Mouse (Mus musculus): ENCODE data around the gene Lhx2. TPM values are rescaled to one million over a fixed set of nuclear protein-coding genes. Genes with fewer than 3 reads are reported as not detected.

Lhx2 gene
- total RNA-seq, 2 experiments from 2014 or later, result 0.15 TPM; not detected in 1

DNA sequence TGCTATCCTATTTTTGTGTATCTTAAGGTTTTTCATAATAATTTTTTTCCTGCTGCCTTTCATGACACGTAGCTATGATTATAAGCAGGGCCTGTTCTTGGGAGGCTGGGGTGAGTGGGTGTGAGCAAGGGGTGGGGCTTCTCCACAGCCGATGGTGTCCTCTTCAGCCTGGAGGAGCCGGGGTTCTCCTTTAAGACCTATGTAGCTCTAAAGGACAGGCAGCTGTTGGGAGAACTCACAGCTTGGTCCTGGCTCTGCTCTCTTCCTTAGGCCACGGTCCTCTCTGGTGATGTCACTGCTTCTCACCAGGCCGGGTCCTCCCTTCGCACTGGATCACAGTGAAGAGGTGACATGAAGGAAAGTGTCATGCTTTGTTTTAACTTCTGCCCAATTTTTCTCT, 58.8 kb downstream of the Lhx2 start:
- intact Hi-C loops (cut with DNase I), result no loop called here
- DNase-seq, result no peak

DNA sequence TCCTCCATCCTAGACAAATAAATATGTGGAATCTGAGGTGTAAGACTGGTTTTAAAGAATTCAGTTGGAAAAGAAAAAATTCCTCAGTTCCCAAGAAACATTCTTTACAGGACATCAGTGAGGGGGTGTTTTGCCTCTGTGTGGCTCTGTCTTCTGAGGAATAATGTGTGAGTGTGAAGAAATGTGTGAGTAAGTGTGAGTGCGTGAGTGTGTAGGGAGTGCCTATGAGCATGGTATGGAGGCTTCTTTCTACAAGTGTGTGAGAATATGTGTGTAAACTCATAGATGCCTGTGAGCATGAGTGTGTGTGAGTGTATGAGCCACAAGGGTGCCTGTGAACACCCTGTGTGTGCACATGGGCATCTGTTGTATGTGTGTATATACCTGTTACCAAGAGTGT, 63.5 kb downstream of the Lhx2 start:
- intact Hi-C loops (cut with DNase I), result no loop called here
- no peak for DNase-seq

DNA sequence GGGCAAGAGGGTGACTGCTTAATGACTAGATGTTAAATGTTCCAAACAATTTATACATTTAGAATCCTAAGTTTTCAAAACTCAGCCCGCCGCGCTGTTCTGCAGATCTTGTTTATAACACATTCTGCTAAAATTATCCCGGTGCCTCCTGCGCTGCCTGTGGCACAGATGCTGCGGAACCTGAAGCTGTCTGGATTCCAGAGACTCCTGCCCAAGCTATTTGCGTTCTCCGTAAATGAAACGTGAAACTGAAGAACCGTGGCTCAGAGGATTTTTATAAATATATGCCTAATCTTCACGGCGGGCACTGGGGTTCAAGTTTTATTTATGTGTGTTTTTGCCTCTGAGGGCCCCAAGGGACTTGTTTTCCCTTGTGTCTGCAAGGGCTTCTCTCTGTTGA, 64.2 kb downstream of the Lhx2 start:
- intact Hi-C loops (cut with DNase I), result no loop called here
- no peak for DNase-seq

- intact Hi-C loops (cut with DNase I), result no loop called here
- no peak for DNase-seq
These were observed 65.0 kb downstream of the Lhx2 start for GRCm38 (mm10) chr2:38404007-38404596.

DNA sequence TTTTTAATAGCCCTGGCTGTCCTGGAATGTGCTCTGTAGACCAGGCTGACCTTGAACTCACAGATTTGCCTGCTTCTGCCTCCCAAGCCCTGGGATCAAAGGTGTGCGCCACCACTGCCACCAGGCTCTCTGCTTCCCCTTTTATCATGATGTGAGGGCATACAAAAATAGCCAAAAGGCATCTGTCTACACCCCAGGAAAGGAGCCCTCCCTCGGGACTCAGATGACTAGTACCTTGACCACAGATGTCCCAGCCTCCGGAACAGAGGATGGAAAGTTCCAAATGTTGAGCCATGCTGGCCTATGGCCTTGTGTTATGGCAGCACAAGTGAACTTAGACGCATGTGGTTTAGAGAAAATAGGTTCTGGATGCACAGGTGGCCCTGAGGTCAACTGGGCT, 66.3 kb downstream of the Lhx2 start:
- intact Hi-C loops (cut with DNase I), result no loop called here
- no peak for DNase-seq

DNA sequence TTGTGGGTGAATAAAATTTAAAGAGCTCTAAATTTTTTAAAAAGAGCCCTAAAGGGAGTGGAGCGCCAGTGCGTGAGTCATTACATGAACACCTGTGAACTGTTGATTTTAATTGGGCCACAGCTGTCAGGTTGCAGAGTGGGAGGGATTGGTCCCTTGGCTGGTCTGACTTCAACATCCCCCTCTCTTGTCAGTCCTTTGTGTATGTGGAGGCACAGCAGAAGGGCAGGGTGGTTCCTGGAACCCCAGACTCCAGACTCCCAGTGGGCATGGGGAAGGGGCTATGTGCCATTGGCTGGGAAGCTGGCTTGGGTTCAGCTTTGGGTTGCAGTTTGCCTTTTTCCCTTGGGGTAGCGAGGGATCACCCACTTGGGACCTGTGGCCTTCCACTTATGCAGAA, 70.2 kb downstream of the Lhx2 start:
- intact Hi-C loops (cut with DNase I), result no loop called here
- DNase-seq, result no peak

- no peak for DNase-seq
- intact Hi-C loops (cut with DNase I), result no loop called here
These were observed 71.1 kb downstream of the Lhx2 start for GRCm38 (mm10) chr2:38410227-38410626.

DNA sequence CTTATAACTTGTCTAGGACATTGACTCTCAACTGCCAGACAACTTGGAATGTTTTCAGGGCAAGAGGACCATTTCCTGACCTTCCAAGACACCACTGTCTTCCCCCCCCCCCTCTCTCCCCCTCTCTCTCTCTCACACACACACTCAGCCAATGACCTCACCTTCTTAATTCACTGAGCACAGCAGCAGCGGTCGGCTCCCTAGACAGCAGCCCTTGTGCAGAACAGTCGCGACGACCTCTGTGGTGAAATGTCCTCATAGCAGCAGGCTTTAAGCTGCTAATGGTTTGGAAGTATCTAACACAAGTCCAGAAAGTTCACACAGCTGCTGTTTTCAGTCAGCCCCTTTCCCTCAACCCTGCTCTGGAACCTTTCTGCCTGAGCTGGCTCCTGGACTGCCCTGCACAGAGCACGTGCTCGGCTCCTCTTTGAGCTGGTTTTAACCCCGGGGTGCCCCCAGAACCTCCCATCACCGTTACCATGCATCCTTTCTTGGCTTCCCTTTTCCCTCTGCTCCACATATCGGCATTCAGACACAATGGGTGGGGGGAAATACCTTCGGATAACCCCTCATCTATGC, 73.6 kb downstream of the Lhx2 start:
- no peak for DNase-seq
- intact Hi-C loops (cut with DNase I), result no loop called here

DNA sequence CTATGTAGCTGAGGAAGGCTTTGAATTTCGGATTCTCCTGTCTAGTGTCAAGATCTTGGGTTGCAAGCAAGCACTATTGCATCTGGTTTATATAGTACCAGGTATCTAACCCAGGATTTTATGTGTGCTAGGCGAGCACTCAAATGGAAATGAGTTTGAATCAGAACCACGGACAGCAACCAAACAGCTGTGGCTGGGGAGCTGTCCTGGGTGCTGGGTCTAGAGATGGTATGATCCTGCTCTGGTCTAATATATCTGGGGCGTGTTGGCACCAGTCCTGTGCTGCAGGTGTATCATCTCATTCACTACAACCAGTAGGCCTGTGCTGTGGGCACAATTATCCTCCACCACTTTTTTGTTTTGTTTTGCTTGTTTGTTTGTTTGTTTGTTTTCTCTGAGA, 78.9 kb downstream of the Lhx2 start:
- DNase-seq, result peak; percentile 51 to 77
- intact Hi-C loops (cut with DNase I), result no loop called here

Other genes with a start within 250 kb of the Lhx2 start
- 10 to 100 TPM; 27.3 to 29.0 TPM for gene Dennd1a, start 51.9 kb upstream of the Lhx2 start, total RNA-seq (2021)
- gene Nek6, start 172.4 kb downstream of the Lhx2 start, total RNA-seq (2021), result 10 to 100 TPM; 10.6 to 15.2 TPM

All from heart, postnatal 10 days (tissue).